Mouse (Mus musculus): ENCODE data around the gene Tmem200b. TPM values are rescaled to one million over a fixed set of nuclear protein-coding genes. Genes with fewer than 3 reads are reported as not detected.

The Tmem200b gene
- polyA plus RNA-seq, 1 experiment from 2014 or later = 1.2 TPM

Other genes with a start within 250 kb of the Tmem200b start
- 10.5 and 12.6 TPM in 2 replicates for gene Ptpru, start 83.5 kb upstream of the Tmem200b start, polyA plus RNA-seq (2015; fragmentation: Nextera tagmentation; extraction: Ambion mirVana)
- gene Mecr, start 78.3 kb upstream of the Tmem200b start, polyA plus RNA-seq (2015; fragmentation: Nextera tagmentation; extraction: Ambion mirVana) = 57.5 and 66.0 TPM in 2 replicates
- gene Srsf4, start 48.2 kb upstream of the Tmem200b start, polyA plus RNA-seq (2015; fragmentation: Nextera tagmentation; extraction: Ambion mirVana) = 95.1 and 97.8 TPM in 2 replicates
- gene Gm10300, start 152.9 kb downstream of the Tmem200b start, polyA plus RNA-seq (2015; fragmentation: Nextera tagmentation; extraction: Ambion mirVana) = 0.13 TPM in 1 of 2 replicates, not detected in the other
- 54.9 and 57.8 TPM in 2 replicates for gene Epb41, start 153.6 kb downstream of the Tmem200b start, polyA plus RNA-seq (2015; fragmentation: Nextera tagmentation; extraction: Ambion mirVana)
- 0.27 and 0.30 TPM in 2 replicates for gene Oprd1, start 222.7 kb downstream of the Tmem200b start, polyA plus RNA-seq (2015; fragmentation: Nextera tagmentation; extraction: Ambion mirVana)